Mouse (Mus musculus): ENCODE data around the gene Gm12166. TPM values are rescaled to one million over a fixed set of nuclear protein-coding genes. Genes with fewer than 3 reads are reported as not detected.

Gene Gm12166
- total RNA-seq, 4 experiments from 2014 or later = 3.3 to 5.9 (median 4.4) TPM

Small RNA genes lying within 50 kb of the gene (microRNA-seq; reads per million reads assigned to microRNA genes)
- 0 reads per million in 2 experiments for gene Mir8100

Other genes with a start within 250 kb of the Gm12166 start
- 10 to 100 TPM; 63.4 to 94.6 (median 74.8) TPM for gene Clint1, start 200.3 kb downstream of the Gm12166 start, total RNA-seq (2022)
- 10 to 100 TPM in 2 of 4 experiments, 1 to 10 TPM in 2; 8.9 to 13.9 (median 10.1) TPM for gene Lsm11, start 107.4 kb downstream of the Gm12166 start, total RNA-seq (2022)
- 10 to 100 TPM; 14.9 to 22.0 (median 17.9) TPM for gene Thg1l, start 96.8 kb downstream of the Gm12166 start, total RNA-seq (2022)
- gene Sox30, start 72.0 kb downstream of the Gm12166 start, total RNA-seq (2022) = under 1 TPM in 2 of 4 experiments, not detected in 2; 0.10 to 0.23 TPM
- gene Adam19, start 3.7 kb upstream of the Gm12166 start, total RNA-seq (2022) = 1 to 10 TPM; 1.7 to 5.9 (median 3.8) TPM
- under 1 TPM in 1 of 4 experiments, not detected in 3; 0.08 TPM for gene Nipal4, start 114.2 kb upstream of the Gm12166 start, total RNA-seq (2022)
- not detected for gene Fndc9, start 183.2 kb upstream of the Gm12166 start, total RNA-seq (2022)

Measured in adrenal gland, adult 8-10 months (tissue).